Mouse (Mus musculus): ENCODE measurements around the gene Oasl2.
"Not testable (repeated sequence)": the region's sequence is repeated elsewhere in the genome, so short reads cannot be mapped to it uniquely, and the experiment has no call there.

Oasl2 gene

GRCm38 (mm10) chr5:114914855-114915254 is 18.1 kb downstream of the Oasl2 start:
- in situ Hi-C loops (cut with MboI; ENCODE audit: low sequenced_read_pairs) = no loop called here

- in situ Hi-C loops (cut with MboI; ENCODE audit: low sequenced_read_pairs) = no loop called here
These were observed 19.1 kb downstream of the Oasl2 start for GRCm38 (mm10) chr5:114915854-114916253.

GRCm38 (mm10) chr5:114916777-114917176 is 20.0 kb downstream of the Oasl2 start:
- in situ Hi-C loops (cut with MboI; ENCODE audit: low sequenced_read_pairs) = no loop called here

- in situ Hi-C loops (cut with MboI; ENCODE audit: low sequenced_read_pairs) = not testable (repeated sequence)
These were observed 20.6 kb downstream of the Oasl2 start for GRCm38 (mm10) chr5:114917357-114917756.

- in situ Hi-C loops (cut with MboI; ENCODE audit: low sequenced_read_pairs) = no loop called here
These were observed 25.0 kb downstream of the Oasl2 start for GRCm38 (mm10) chr5:114921551-114922365.

- in situ Hi-C loops (cut with MboI; ENCODE audit: low sequenced_read_pairs) = no loop called here
These were observed 25.6 kb downstream of the Oasl2 start for GRCm38 (mm10) chr5:114922366-114922731.

- in situ Hi-C loops (cut with MboI; ENCODE audit: low sequenced_read_pairs) = no loop called here
These were observed 26.3 kb downstream of the Oasl2 start, which contains the start of gene Oasl1 for GRCm38 (mm10) chr5:114922998-114923473. Oasl1 (plus strand) TSS chr5:114923240.

GRCm38 (mm10) chr5:114926153-114926684 is 29.5 kb downstream of the Oasl2 start:
- in situ Hi-C loops (cut with MboI; ENCODE audit: low sequenced_read_pairs) = no loop called here

GRCm38 (mm10) chr5:114926753-114927152 is 30.0 kb downstream of the Oasl2 start:
- in situ Hi-C loops (cut with MboI; ENCODE audit: low sequenced_read_pairs) = no loop called here

- in situ Hi-C loops (cut with MboI; ENCODE audit: low sequenced_read_pairs) = no loop called here
These were observed 34.9 kb downstream of the Oasl2 start for GRCm38 (mm10) chr5:114931626-114932025.

GRCm38 (mm10) chr5:114933206-114933605 is 36.5 kb downstream of the Oasl2 start:
- in situ Hi-C loops (cut with MboI; ENCODE audit: low sequenced_read_pairs) = no loop called here

- in situ Hi-C loops (cut with MboI; ENCODE audit: low sequenced_read_pairs) = no loop called here
These were observed 39.1 kb downstream of the Oasl2 start for GRCm38 (mm10) chr5:114935838-114936237.

- in situ Hi-C loops (cut with MboI; ENCODE audit: low sequenced_read_pairs) = not testable (repeated sequence)
These were observed 44.4 kb downstream of the Oasl2 start for GRCm38 (mm10) chr5:114941138-114941537.

- in situ Hi-C loops (cut with MboI; ENCODE audit: low sequenced_read_pairs) = no loop called here
These were observed 45.5 kb downstream of the Oasl2 start, which contains the start of gene 2210016L21Rik for GRCm38 (mm10) chr5:114942074-114942765. 2210016L21Rik (plus strand) TSS chr5:114942158.

GRCm38 (mm10) chr5:114942766-114943130 is 46.0 kb downstream of the Oasl2 start:
- in situ Hi-C loops (cut with MboI; ENCODE audit: low sequenced_read_pairs) = no loop called here

GRCm38 (mm10) chr5:114945072-114945471 is 48.3 kb downstream of the Oasl2 start:
- in situ Hi-C loops (cut with MboI; ENCODE audit: low sequenced_read_pairs) = no loop called here

- in situ Hi-C loops (cut with MboI; ENCODE audit: low sequenced_read_pairs) = no loop called here
These were observed 52.2 kb downstream of the Oasl2 start for GRCm38 (mm10) chr5:114948891-114949290.

- in situ Hi-C loops (cut with MboI; ENCODE audit: low sequenced_read_pairs) = no loop called here
These were observed 52.6 kb downstream of the Oasl2 start for GRCm38 (mm10) chr5:114949316-114949715.

- in situ Hi-C loops (cut with MboI; ENCODE audit: low sequenced_read_pairs) = no loop called here
These were observed 53.1 kb downstream of the Oasl2 start for GRCm38 (mm10) chr5:114949812-114950211.

- in situ Hi-C loops (cut with MboI; ENCODE audit: low sequenced_read_pairs) = no loop called here
These were observed 53.9 kb downstream of the Oasl2 start for GRCm38 (mm10) chr5:114950669-114951068.

- in situ Hi-C loops (cut with MboI; ENCODE audit: low sequenced_read_pairs) = no loop called here
These were observed 54.6 kb downstream of the Oasl2 start for GRCm38 (mm10) chr5:114951279-114951880.

Measured in CH12F3 (cell line).